18 mouse cellular contexts compared by ENCODE assay signal in the genomic region with DNA sequence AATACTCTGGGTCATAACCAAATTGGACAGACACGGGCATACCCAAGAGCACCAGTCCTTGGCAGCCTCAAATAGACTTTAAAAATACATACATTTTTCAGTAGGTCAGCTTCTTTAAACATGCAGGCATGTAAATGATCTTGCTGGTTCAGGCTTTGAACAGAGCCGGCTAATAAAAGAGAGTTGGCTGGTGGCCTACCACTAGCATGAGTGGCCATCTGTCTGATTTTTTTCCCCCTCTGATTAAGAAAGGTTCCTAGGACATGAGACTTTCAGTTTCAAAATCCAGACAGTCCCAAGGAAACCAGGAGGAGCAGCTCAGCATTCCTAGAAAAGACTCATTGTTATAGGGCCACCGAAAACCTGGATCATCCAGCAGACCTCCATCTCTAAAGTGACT. TPM values are rescaled to one million over a fixed set of nuclear protein-coding genes. Genes with fewer than 3 reads are reported as not detected.
DNase-seq lines count a peak whose midpoint lies in the region; ATAC-seq and TF ChIP-seq lines count a peak whose summit lies in the region.
"Had no signal": no experiment of that assay in that cellular context is flagged by ENCODE, and none has a peak within 500 bp of the region (broad histone marks: within the 10 kb centered on the region; RNA-seq: fewer than 3 reads in every experiment).

No protein-coding gene starts in this region.

- no peaks in the 10 kb centered on the region for H3K4me1 ChIP-seq in forebrain, embryonic 14.5 days (ENCODE audit: control insufficient read depth, insufficient read depth, low read length)
- H3K4me1 ChIP-seq in forebrain, embryonic 11.5 days (replicated peaks; ENCODE audit: control insufficient read depth, insufficient read depth, low read length) = no peaks in the 10 kb centered on the region
- peaks cover 5% of the 10 kb centered on the region for H3K4me1 ChIP-seq in cerebellum, adult 2 months (ENCODE audit: control insufficient read depth, insufficient read depth, low read length)
- H3K4me1 ChIP-seq: embryonic facial prominence, embryonic 13.5 days had no signal

- no peak for TF ChIP-seq CTCF in brain, embryonic 14.5 days (IDR thresholded peaks at IDR 0.05; ENCODE audit: borderline replicate concordance, extremely low read depth, insufficient read depth, insufficient read length)
- no peak for TF ChIP-seq CTCF in cerebellum, adult 2 months (IDR thresholded peaks at IDR 0.05; ENCODE audit: borderline replicate concordance, insufficient read depth, low read depth, low read length)

- DNase-seq in forebrain, embryonic 14.5 days (ENCODE audit: low spot score) = peak; percentile 29
- no peak for DNase-seq in forebrain, embryonic 11.5 days (ENCODE audit: low spot score)
- peak; percentile 61 for DNase-seq in brain, embryonic 14.5 days (ENCODE audit: low read depth)
- DNase-seq in cerebellum, adult 2 months = peak; percentile 27 to 71
- DNase-seq in cerebellum, postnatal 14 days = peak; percentile 57 to 73
- no peak for DNase-seq in layer of hippocampus, adult 11-12 months (ENCODE audit: low spot score)
- no peak for DNase-seq in kidney, postnatal 25 days
- DNase-seq: adrenal gland, adult 8-10 months; gastrocnemius, postnatal 25 days; heart, postnatal 4 days; kidney, adult 11 months; kidney, adult 9 months had no signal

- ATAC-seq in forebrain, embryonic 14.5 days = peak; percentile 43; the same call in 1 of the 2 replicates
- no peak for ATAC-seq in forebrain, embryonic 11.5 days (replicated peaks; ENCODE audit: low FRiP score)
- ATAC-seq: forebrain, embryonic 16.5 days; hindbrain, postnatal 0 days had no signal

- H3K9me3 ChIP-seq in forebrain, embryonic 14.5 days (replicated peaks; ENCODE audit: control insufficient read depth, low read length) = no peaks in the 10 kb centered on the region
- no peaks in the 10 kb centered on the region for H3K9me3 ChIP-seq in forebrain, embryonic 11.5 days (ENCODE audit: control insufficient read depth, low read length)
- H3K9me3 ChIP-seq: embryonic facial prominence, embryonic 13.5 days; heart, embryonic 13.5 days; hindbrain, embryonic 13.5 days had no signal

- WGBS in forebrain, embryonic 14.5 days = 66% methylated on average over 3 of the region's 3 CpGs
- 91% methylated on average over 3 of the region's 3 CpGs for WGBS in forebrain, embryonic 11.5 days
- 8% methylated on average over 3 of the region's 3 CpGs for WGBS in cerebellum, adult 2 months

- no peak overlapping the region for H3K4me3 ChIP-seq in forebrain, embryonic 14.5 days (ENCODE audit: low read depth, low read length)
- H3K4me3 ChIP-seq in forebrain, embryonic 11.5 days (ENCODE audit: low read depth, low read length) = no peak overlapping the region
- no peak overlapping the region for H3K4me3 ChIP-seq in cerebellum, adult 2 months (replicated peaks; ENCODE audit: insufficient read depth, low read depth, low read length)
- H3K4me3 ChIP-seq: embryonic facial prominence, embryonic 13.5 days; heart, embryonic 13.5 days; hindbrain, embryonic 13.5 days had no signal

- H3K36me3 ChIP-seq in forebrain, embryonic 14.5 days (ENCODE audit: control insufficient read depth, insufficient read depth, low read length) = no peaks in the 10 kb centered on the region
- no peaks in the 10 kb centered on the region for H3K36me3 ChIP-seq in forebrain, embryonic 11.5 days (ENCODE audit: control insufficient read depth, insufficient read depth, low read length)
- H3K36me3 ChIP-seq: embryonic facial prominence, embryonic 13.5 days; heart, embryonic 13.5 days; hindbrain, embryonic 13.5 days had no signal

- no peak for TF ChIP-seq POLR2A in brain, embryonic 14.5 days (IDR thresholded peaks at IDR 0.05; ENCODE audit: borderline replicate concordance, extremely low read depth, insufficient read depth, insufficient read length, poor library complexity, severe bottlenecking)
- no peak for TF ChIP-seq POLR2A in cerebellum, adult 2 months (IDR thresholded peaks at IDR 0.05; ENCODE audit: borderline replicate concordance, insufficient read depth, low read length)

- no peak overlapping the region for H3K27ac ChIP-seq in forebrain, embryonic 14.5 days (ENCODE audit: low read depth, low read length)
- no peak overlapping the region for H3K27ac ChIP-seq in forebrain, embryonic 11.5 days (ENCODE audit: low read depth, low read length)
- no peak overlapping the region for H3K27ac ChIP-seq in cerebellum, adult 2 months (ENCODE audit: insufficient read depth, low read length)
- H3K27ac ChIP-seq: embryonic facial prominence, embryonic 13.5 days; heart, embryonic 13.5 days; hindbrain, embryonic 13.5 days; hindbrain, postnatal 0 days; kidney, postnatal 0 days had no signal

- H3K27me3 ChIP-seq in forebrain, embryonic 14.5 days (replicated peaks; ENCODE audit: control insufficient read depth, insufficient read depth, low read length) = no peaks in the 10 kb centered on the region; the same call in 1 of the 2 replicates
- H3K27me3 ChIP-seq in forebrain, embryonic 11.5 days (ENCODE audit: control insufficient read depth, insufficient read depth, low read length) = peaks cover 18% of the 10 kb centered on the region; the same call in 1 of the 2 replicates
- no peaks in the 10 kb centered on the region for H3K27me3 ChIP-seq in cerebellum, adult 2 months (ENCODE audit: control insufficient read depth, insufficient read depth, low read length)

- no peak overlapping the region for H3K9ac ChIP-seq in forebrain, embryonic 14.5 days (ENCODE audit: low read length)
- no peak overlapping the region for H3K9ac ChIP-seq in forebrain, embryonic 11.5 days (ENCODE audit: low read length)
- H3K9ac ChIP-seq: embryonic facial prominence, embryonic 13.5 days; heart, embryonic 13.5 days; hindbrain, embryonic 13.5 days had no signal

- H3K4me2 ChIP-seq in forebrain, embryonic 14.5 days (ENCODE audit: low read length) = no peak overlapping the region
- H3K4me2 ChIP-seq in forebrain, embryonic 11.5 days (ENCODE audit: low read depth, low read length, severe bottlenecking) = no peak overlapping the region
- H3K4me2 ChIP-seq: embryonic facial prominence, embryonic 13.5 days; heart, embryonic 13.5 days; hindbrain, embryonic 13.5 days had no signal

RNA-seq across cellular contexts. Expression of gene Rai2, which starts 15.0 kb away (rescaled TPM):
- 14.7 and 18.5 TPM in 2 replicates for polyA plus RNA-seq in forebrain, embryonic 14.5 days (2014; fragmentation: Nextera tagmentation; extraction: Ambion mirVana)
- 5.4 and 6.0 TPM in 2 replicates for polyA plus RNA-seq in forebrain, embryonic 11.5 days (2014; fragmentation: Nextera tagmentation; extraction: Ambion mirVana)
- 15.8 and 19.1 TPM in 2 replicates for polyA plus RNA-seq in brain, embryonic 14.5 days (2012; rRNA removed)
- 8.1 and 8.8 TPM in 2 replicates for polyA plus RNA-seq in cerebellum, adult 2 months (2012; rRNA removed)

Comparison
In these comparisons a context has a peak if more than half of its experiments do, and no peak if none do; other contexts are left out.
1. DNase-seq: peak in forebrain, embryonic 14.5 days (single experiment), brain, embryonic 14.5 days (single experiment), cerebellum, adult 2 months (2 of 2) and cerebellum, postnatal 14 days (2 of 2); none in forebrain, embryonic 11.5 days (single experiment), layer of hippocampus, adult 11-12 months (single experiment) and kidney, postnatal 25 days (0 of 2).